Mouse (Mus musculus) kidney, postnatal 0 days (tissue): ENCODE measurements around the gene Ccdc87. TPM values are rescaled to one million over a fixed set of nuclear protein-coding genes. Genes with fewer than 3 reads are reported as not detected.

Source experiments
- ATAC-seq: fragments of 200-750 bp; cut with Nextera tagmentation; replicated peaks from 2 replicates; pipeline ENCODE4 v1.8.0; 2017; ENCODE audit warnings: low read depth, moderate number of reproducible peaks, moderate TSS enrichment, moderate library complexity; ENCODE audit not compliant: low FRiP score
- DNase-seq: peaks from one replicate; pipeline ENCODE4 v3.0.0-alpha.2; 2016; ENCODE audit warnings: low spot score
- H3K27ac ChIP-seq: fragments of 300-500 bp; sonication (generic); 2 replicates; pipeline ENCODE4 v1.5.1; 2014; ENCODE audit warnings: mild to moderate bottlenecking
- H3K27me3 ChIP-seq: fragments of 300-500 bp; sonication (generic); 2 replicates; pipeline ENCODE4 v1.6.1; 2014; ENCODE audit warnings: low read length, mixed read lengths; ENCODE audit not compliant: insufficient read depth
- H3K36me3 ChIP-seq: fragments of 300-500 bp; sonication (generic); 2 replicates; pipeline ENCODE4 v1.6.1; 2014; ENCODE audit warnings: low read length, mixed read lengths; ENCODE audit not compliant: insufficient read depth
- H3K4me1 ChIP-seq: fragments of 300-500 bp; sonication (generic); replicated peaks from 2 replicates; pipeline ENCODE4 v1.6.1; 2014; ENCODE audit warnings: antibody characterized with exemption, low read length, mixed read lengths; ENCODE audit not compliant: insufficient read depth
- H3K4me2 ChIP-seq: fragments of 300-500 bp; sonication (generic); 2 replicates; pipeline ENCODE4 v1.6.1; 2014; ENCODE audit warnings: mild to moderate bottlenecking, low read length, moderate library complexity, mixed read lengths
- H3K4me3 ChIP-seq: fragments of 300-500 bp; sonication (generic); replicated peaks from 2 replicates; pipeline ENCODE4 v1.5.1; 2014; ENCODE audit warnings: low read depth, low read length
- H3K9ac ChIP-seq: fragments of 300-500 bp; sonication (generic); 2 replicates; pipeline ENCODE4 v1.6.1; 2014; ENCODE audit warnings: low read depth, low read length
- H3K9me3 ChIP-seq: fragments of 300-500 bp; sonication (generic); replicated peaks from 2 replicates; pipeline ENCODE4 v1.6.1; 2016; ENCODE audit warnings: low read length, inconsistent platforms, mixed read lengths
- CTCF ChIP-seq: IDR thresholded peaks from 2 replicates; pipeline ENCODE4 v1.5.1; 2016; ENCODE audit warnings: antibody characterized with exemption, low read depth, mild to moderate bottlenecking, moderate library complexity
- WGBS: fragments of 180-500 bp; shearing (Covaris S2); extraction: QIAGEN DNeasy Blood & Tissue Kit; methylation state at CpG from one replicate; pipeline ENCODE4 v1.1.7; 2014; 5-methylcytosine and 5-hydroxymethylcytosine counted together
- polyA plus RNA-seq: library from polyadenylated mRNA; unstranded; fragments of >200 nt; fragmentation: Nextera tagmentation; extraction: Ambion mirVana; gene quantifications from 2 replicates; pipeline ENCODE4 v1.2.1, GENCODE M21; 2015

Ccdc87 gene
- polyA plus RNA-seq, 1 experiment from 2014 or later: not detected

DNA sequence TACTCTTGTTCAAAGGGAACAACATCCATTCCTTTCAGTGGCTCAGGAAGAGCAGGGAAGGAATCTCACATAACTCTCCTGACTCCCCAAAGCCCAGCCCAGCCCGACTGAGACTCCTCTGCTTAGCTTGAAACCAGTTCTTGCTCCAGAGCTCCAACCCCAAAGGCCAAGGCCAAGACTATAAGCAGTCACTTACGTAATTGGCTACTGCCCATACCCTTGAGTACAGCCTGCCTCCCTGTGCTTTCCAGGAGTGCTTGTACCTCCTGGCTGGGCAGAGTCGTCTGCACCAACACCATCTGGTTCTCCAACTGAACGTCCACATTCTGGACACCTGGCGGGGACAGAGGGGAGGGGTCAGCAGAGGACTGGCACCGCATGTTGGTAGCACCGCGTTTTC lies 5.2 kb upstream of the Ccdc87 start:
- Histone ChIP-seq H3K4me1 (0 out of 2 replicates have a peak, but pooled peaks cover 4% of the 10 kb centered on the region), H3K9me3 (no peaks in the 10 kb centered on the region), H3K27ac (no peak overlapping the region), H3K36me3 (0 out of 2 replicates have a peak, but pooled peaks cover 2% of the 10 kb centered on the region), H3K9ac (no peak overlapping the region), H3K4me3 (no peak overlapping the region), H3K27me3 (no peaks in the 10 kb centered on the region), H3K4me2 (no peak overlapping the region)
- ATAC-seq (no peak), DNase-seq (no peak)
- WGBS: 83% methylated on average over 8 of the region's 8 CpGs
- no peak for TF ChIP-seq CTCF

DNA sequence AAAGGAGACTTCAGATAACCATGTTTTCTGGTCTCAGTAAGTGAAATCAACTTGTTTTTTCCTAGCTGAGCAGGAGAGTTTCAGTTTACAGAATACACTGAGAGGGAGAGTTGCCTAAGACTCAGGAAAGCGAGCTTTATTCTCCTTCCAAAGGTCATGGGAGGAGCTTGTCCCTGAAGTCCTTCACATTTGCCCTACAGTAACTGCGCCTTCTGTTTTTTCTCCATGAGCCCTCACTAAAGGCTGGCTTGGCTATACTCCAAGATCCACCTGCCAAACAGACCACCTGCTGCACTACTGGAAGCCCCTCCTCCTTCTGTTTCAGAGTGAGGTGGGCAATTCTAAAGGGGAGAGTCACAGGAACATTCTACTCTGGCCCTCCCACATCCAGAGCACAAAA lies 3.1 kb upstream of the Ccdc87 start:
- Histone ChIP-seq H3K9ac (no peak overlapping the region), H3K27ac (no peak overlapping the region; the same call in 1 of the 2 replicates), H3K4me3 (no peak overlapping the region), H3K4me2 (no peak overlapping the region), H3K27me3 (no peaks in the 10 kb centered on the region; the same call in 1 of the 2 replicates), H3K4me1 (0 out of 2 replicates have a peak, but pooled peaks cover 7% of the 10 kb centered on the region), H3K9me3 (no peaks in the 10 kb centered on the region), H3K36me3 (0 out of 2 replicates have a peak, but pooled peaks cover 2% of the 10 kb centered on the region)
- 67% methylated on average over 2 of the region's 2 CpGs for WGBS
- TF ChIP-seq CTCF: no peak
- DNase-seq (no peak), ATAC-seq (no peak)

DNA sequence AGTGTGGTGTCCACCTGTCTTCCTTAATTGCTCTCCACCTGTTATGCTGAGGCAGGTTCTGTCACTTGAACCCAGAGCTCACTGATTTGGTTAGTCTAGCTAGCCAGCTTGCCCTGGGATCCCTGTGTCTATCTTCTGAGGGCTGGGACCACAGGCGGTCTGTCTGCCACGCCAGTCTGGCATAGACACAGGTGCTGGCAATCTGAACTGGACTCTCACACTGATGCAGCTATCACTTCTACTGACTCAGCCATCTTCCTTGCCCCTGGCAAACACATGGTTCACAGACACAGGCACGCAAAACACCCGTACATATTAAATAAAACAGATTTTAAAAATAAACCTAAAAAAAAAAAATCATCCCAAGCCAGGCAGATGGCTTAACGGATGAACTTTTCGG lies 2.1 kb upstream of the Ccdc87 start:
- 94% methylated on average over 6 of the region's 6 CpGs for WGBS
- Histone ChIP-seq H3K27me3 (no peaks in the 10 kb centered on the region; the same call in 1 of the 2 replicates), H3K9me3 (no peaks in the 10 kb centered on the region), H3K36me3 (0 out of 2 replicates have a peak, but pooled peaks cover 2% of the 10 kb centered on the region), H3K4me2 (no peak overlapping the region), H3K4me1 (0 out of 2 replicates have a peak, but pooled peaks cover 7% of the 10 kb centered on the region), H3K9ac (no peak overlapping the region), H3K27ac (no peak overlapping the region), H3K4me3 (no peak overlapping the region)
- ATAC-seq (no peak), DNase-seq (no peak)
- no peak for TF ChIP-seq CTCF

DNA sequence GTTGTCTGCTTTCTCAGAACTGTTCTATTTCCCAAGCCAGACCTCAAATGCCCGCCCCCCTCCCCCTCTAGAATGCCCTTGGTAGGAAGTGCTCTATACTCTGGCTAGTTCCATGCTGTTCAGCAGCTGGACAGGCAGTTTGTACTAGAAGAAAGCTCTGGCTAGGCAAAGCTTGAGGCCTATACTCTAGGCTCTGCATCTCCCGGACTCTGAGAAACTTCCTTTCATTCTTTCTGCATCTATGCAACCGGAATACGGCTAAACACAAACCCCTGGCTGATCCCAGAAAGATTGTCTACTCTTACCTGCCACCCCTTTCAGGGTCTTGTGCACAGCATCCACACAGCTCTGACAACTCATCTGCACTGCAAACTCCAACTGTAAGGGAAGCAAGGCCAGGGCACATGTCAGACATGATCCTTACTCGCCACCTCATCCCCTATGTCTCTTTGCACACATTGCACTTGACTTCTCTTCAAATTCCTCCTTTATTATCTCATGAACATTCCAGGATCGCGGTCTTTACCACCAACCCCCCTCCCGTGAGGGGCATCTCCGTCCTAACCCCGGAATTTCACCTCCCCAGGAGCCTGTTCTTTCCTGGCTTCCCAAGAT lies 533 bp upstream of the Ccdc87 start:
- Histone ChIP-seq H3K27ac (peak overlapping the region; percentile 60), H3K36me3 (0 out of 2 replicates have a peak, but pooled peaks cover 2% of the 10 kb centered on the region), H3K9ac (peak overlapping the region; percentile 72), H3K4me1 (0 out of 2 replicates have a peak, but pooled peaks cover 7% of the 10 kb centered on the region), H3K4me3 (peak overlapping the region; percentile 55), H3K9me3 (no peaks in the 10 kb centered on the region), H3K27me3 (no peaks in the 10 kb centered on the region; the same call in 1 of the 2 replicates), H3K4me2 (peak overlapping the region; percentile 94)
- ATAC-seq (peak; percentile 18; the same call in 1 of the 2 replicates), DNase-seq (peak; percentile 22)
- no peak for TF ChIP-seq CTCF
- 24% methylated on average over 10 of the region's 10 CpGs for WGBS

DNA sequence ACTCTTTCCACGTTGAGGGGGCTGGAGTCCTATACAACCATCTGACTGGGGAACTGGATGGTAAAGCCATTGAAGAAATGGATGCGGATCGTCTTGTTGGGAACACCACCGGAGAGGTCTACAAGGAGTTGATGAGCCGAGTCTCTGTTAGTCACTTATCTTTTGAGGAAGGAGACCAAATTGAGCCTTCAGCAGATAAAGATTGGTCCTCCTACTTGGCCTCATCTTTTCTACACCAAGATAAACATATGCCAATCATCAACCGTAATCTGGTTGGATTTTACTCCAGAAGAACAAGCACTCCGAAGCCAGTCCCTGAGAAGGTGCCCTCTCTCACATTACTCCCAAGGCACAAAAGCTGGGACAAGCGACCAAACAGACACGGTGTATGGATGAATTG lies 1.7 kb downstream of the Ccdc87 start:
- 84% methylated on average over 9 of the region's 9 CpGs for WGBS
- no peaks in the 10 kb centered on the region for H3K9me3 ChIP-seq
- TF ChIP-seq CTCF: no peak

DNA sequence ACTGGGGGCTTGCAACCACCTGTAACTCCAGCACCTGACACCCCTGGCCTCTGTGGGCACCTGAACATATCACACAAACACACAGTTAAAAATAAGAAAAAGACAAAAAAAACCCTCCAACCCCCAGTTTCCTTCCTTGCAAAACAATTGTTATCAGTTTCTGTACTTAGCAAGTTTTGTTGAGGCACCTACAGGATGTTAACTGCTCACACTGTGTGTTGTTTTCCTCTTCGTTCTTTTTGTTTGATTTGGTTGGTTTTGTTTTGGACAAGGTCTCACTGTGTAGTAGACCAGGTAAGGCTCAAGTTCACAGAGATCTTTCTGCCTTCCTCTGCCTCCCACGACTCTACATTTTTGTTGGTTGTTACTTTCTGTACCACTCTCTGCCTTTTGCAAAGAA lies 3.4 kb downstream of the Ccdc87 start:
- H3K4me3 ChIP-seq: no peak overlapping the region
- no peak overlapping the region for H3K27ac ChIP-seq
- H3K27me3 ChIP-seq: no peaks in the 10 kb centered on the region; the same call in 1 of the 2 replicates
- no peak for TF ChIP-seq CTCF
- H3K9ac ChIP-seq: no peak overlapping the region
- H3K9me3 ChIP-seq: no peaks in the 10 kb centered on the region
- ATAC-seq (no peak), DNase-seq (no peak)
- H3K4me2 ChIP-seq: no peak overlapping the region
- 0 out of 2 replicates have a peak, but pooled peaks cover 7% of the 10 kb centered on the region for H3K4me1 ChIP-seq
- WGBS: 66% methylated on average over 2 of the region's 2 CpGs
- H3K36me3 ChIP-seq: no peaks in the 10 kb centered on the region

More for the DNA sequence above, 1.7 kb downstream of the Ccdc87 start:
- no peak overlapping the region for H3K9ac ChIP-seq
- H3K4me1 ChIP-seq: 0 out of 2 replicates have a peak, but pooled peaks cover 7% of the 10 kb centered on the region
- no peak overlapping the region for H3K4me2 ChIP-seq
- H3K27me3 ChIP-seq: no peaks in the 10 kb centered on the region; the same call in 1 of the 2 replicates
- DNase-seq: no peak
- ATAC-seq: no peak
- H3K4me3 ChIP-seq: no peak overlapping the region
- no peaks in the 10 kb centered on the region for H3K36me3 ChIP-seq
- no peak overlapping the region for H3K27ac ChIP-seq
